Mouse (Mus musculus) CD4-positive helper T cell, adult 2 months (primary cell): ENCODE measurements around the gene Sirt4.

ENCODE experiments used
- DNase-seq: peaks from one replicate; pipeline ENCODE4 v3.0.0-alpha.2; 2012; ENCODE audit warnings: low read depth, missing footprints, low spot score

The Sirt4 gene

DNA sequence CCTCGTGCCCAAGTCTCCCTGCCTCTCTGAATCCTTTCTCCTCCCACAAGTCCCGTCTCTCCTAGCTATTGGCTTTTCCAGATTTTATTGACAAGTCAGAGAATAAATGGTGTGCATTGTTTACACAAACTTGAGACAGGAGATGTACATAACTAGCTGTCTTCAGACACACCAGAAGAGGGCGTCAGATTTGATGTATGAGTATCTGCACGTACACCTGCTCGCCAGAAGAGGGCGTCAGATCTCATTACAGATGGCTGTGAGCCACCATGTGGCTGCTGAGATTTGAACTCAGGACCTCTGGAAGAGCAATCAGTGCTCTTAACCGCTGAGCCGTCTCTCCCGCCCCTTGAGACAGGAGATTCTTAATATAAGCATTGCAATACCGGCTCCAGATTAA, 11.3 kb downstream of the Sirt4 start:
- no peak for DNase-seq

DNA sequence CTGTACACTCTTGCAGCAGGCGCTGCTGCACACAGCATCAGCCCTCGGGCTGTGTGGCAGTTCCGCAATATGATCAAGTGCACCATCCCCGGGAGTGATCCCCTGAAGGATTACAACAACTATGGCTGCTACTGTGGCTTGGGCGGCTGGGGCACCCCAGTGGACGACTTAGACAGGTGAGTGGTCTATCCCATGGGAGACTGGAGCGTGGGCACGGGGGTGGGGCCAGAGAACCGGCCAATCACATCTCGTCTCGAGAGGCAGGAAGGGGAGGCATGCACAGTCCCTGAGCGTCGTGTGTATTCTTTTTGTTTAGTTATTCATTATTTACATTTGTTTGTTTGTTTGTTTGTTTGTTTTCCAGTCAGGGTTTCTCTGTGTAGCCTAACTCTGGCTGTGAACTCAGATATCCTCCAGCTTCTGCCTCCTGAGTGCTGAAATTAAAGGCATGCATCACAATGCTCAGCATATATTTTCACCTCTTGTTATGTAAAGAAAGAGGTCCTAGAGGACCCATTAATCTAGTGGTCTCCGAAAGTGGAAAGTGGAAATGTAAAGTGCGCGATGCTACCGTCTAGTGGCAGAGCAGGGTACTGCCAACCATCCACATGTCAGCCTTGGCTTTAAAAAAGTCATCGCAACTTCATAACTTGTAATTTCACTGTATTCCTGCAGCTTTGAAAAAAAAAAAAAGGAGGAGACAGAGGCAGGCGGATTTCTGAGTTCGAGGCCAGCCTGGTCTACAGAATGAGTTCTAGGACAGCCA, 13.6 kb downstream of the Sirt4 start:
- peak; percentile 54 for DNase-seq

DNA sequence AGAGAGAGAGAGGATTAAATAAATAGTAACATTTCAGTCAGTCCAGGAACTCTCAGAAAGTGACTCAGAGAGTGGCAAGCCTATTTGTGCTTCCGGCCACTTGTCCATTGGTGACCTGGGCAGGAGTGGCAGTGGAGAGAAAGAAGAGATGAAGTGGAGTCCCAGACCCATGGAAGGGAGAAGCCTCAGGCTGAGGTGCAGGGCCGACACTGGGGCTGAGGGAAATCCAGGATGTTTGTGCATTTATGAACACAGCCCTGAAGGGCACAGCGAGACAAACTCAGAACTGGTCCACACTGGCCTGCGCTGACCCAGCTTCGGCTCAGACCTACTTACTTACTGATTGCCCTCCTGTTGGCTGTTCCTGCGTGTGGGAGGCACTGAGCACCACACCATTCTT, 14.7 kb downstream of the Sirt4 start:
- no peak for DNase-seq

DNA sequence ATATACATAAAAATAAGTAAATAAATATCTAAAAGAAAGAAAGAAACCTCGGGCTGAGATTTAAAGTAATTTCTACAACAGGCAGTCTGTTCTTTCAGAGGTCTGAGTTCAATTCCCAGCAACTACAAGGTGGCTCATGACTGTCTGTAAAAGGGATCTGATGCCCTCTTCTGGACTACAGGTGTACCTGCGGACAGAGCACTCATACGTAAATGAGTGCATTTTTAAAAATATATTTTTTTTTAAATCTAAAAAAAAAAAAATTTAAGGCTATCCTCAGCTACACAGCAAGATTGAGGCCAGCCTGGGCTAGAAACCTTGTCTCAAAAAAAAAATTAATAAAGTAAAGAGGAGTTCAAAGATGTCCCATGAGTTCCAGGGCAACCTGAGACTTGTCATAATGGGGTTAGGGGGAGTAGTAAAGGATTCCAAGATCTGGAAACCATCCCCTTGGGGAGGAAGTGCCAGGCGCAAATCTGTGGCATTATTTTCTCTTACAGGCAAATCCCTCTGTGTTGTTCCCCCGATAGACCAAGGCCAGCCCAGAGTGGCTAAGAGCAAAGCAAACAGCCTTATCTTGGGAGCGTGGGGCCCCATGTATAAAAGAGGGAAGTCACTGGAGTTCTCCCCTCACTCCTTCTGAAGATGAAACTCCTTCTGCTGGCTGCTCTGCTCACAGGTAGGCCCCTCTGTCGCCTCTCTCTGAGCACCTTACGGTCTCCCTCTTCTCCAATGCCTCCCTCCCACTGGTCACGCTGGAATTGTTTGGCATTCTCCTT, 18.7 kb downstream of the Sirt4 start, which contains the start of gene Pla2g1b:
TSS of gene Pla2g1b (plus strand) at position 621 of the 779 bp plus-strand sequence.
- no peak for DNase-seq

DNA sequence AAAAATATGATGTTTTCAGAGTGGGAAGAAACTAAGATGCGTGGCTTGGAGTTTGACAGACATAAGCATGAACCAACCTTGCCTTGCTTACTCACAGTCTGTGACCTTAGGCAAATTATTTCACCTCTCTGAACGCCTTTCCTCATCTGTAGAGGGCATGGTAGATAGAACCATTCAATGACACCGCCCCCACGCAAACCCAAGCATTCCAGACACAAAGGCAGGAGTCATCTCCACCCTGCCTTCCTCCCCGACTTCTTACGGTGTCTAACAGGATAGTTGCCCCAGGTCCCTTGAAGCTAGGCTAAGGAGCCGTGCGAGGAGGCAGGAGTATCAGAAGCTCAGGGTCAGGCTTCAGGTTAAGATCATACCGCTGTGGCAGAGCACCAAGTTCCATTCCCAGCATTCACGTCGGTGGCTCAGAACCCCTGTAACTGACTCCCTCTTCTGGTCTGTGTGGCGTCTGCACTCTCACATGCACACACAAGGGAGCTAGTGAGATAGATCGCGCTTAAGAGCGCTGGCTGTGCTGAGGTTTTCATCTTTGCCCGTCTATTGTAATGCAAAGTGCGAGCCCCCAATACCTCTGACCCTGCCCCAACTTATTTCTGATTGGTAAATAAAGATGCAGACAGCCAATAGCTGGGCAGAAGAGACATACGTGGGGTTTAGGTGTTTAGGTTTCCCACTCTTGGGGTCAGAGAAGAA, 20.0 kb downstream of the Sirt4 start:
- DNase-seq = no peak

DNA sequence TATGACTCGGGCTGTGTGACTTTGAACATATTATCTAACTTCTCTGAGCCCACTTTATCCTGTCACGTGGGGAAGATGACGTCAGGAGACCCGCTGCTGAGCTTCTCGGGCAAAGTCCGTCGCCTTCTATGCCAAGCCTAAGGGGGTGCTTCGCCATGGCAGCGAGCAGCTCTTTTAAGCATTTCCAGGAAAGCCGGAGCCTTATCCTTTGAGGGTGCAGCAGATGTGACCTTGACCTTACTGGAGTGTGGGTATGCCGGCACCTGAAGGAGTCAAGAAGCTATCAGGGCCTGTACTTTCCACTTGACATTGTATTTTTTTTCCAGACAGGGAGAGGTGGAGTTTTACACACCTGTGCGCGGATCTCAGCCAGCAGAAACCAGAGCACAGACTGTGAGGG, 25.6 kb downstream of the Sirt4 start:
- DNase-seq = no peak

DNA sequence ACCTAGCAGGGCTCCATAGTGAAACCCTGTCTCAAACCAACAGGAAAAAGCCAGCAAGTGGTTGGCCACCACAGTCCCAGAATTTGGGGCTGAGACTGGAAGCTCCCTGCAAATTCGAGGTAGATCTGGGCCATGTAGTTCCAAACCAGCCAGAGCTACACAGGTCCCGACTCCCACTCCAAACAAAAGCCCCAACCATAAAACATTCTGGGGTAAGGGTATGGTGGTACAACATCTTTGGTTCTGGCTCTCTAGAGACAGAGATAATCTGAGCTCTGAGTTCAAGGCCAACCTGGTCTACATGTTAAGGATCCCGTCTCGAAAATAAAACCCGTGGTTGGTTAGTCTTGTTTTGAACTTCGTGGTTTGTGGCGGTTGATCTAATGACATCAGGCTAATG, 28.7 kb downstream of the Sirt4 start:
- DNase-seq = no peak

DNA sequence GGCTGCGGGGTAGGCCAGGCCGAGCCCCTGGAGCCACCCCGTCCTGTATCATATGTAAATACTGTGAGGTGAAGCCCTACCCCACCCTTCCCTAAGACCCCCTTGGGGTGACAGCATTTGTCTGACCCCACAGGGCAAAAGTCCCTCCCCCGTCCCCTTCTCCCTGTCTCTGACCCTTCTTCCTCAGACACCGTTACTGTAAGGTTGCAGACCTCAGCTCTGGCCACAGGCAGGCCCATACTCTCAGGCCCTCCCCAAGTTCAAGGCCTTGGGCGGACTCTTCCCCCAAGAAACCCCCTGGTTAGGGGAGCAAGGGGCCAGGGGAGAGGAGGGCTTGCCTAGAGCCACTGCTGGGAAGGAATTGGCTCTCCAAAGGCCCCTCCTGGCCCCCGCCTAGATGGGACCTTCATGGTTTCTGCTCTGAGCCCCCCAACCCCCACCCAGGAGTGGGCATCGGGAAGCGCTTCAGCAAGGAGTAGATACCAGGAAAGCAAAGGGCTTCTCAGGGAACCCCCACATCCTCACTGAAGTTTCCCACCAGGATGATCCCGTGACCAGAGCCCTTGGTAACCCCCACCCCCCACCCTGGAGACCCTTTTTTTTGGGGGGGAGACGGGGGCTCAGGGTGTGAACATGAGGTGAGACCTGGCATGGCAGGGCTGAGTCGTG, 30.0 kb downstream of the Sirt4 start:
- no peak for DNase-seq

DNA sequence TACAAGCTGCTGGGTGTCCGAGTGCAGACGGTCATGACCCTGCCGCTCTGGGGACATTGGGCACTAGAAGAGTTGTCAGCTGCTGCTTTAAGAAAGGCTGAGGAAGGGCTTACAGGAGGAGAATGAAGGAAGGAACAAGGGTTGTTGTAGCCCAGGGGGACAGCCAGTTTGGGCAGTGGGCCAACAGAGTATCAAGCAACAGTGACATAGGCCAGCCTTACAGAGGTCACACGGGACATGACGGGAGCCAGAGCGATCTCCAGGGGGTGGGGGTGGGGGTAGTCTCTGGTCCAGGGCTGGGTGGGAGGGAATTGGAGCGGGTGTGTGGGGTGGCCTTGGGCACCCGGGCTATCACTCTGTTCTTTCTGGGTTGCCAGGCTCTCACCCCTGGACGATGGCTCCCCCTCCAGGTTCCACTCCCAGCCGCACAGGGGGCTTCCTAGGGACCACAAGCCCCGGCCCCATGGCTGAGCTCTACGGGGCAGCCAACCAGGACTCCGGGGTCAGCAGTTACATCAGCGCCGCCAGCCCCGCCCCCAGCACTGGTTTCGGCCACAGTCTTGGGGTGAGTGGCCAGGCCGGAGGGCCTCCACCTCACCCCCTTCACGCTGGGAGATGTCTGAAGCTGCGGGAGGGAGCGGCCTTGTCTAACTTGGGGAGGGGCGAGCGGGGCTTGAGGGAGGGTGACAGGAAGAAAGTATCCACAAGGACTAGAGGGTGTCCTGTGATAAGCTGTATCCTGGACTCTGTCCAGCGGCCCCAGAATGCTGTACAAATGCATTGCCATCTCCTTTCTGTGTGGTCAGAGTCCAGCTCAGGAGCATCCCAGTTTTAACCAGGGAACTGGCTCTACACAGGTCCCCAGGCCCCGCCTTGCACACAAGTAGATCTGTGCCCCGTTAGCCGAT, 33.9 kb downstream of the Sirt4 start:
- DNase-seq = no peak

DNA sequence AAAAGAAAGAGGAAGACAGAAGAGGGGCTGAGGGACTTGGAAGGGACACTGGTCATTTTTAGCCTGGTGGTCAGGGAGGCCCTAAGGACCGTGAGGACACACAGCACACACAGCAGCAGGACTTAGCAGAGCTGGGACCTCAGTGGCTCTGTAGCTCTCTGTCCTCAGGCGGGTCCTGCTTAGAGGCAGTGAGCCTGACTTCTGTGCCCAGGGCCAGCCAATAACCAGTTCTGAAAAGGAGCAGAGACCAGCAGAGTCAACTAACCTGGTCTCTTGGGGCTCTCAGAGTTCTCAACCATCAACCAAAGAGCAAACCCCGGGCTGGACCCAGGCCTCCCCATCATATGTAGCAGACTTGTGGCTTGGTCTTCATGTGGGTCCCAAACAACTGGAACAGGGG, 35.3 kb downstream of the Sirt4 start:
- DNase-seq = no peak

DNA sequence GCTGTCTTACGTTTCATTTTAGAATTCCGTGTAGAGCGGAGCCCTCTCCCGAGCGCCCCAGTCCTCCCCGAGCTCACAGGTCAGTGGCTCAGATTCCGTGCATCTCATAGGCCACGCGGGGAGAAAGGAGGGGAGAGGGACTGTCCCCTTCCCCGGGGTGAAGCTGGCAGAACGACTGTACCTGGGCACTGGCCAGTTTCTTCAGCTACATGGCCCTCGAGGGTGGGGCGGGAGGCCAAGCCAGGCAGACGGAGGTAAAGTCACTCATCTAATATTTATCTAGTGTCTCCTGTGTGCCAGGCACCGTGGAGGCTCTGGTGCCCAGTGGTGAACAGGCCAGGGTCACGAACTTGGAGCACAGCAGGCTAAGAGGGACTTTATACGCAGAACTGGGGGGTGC, 37.4 kb downstream of the Sirt4 start:
- DNase-seq = no peak

DNA sequence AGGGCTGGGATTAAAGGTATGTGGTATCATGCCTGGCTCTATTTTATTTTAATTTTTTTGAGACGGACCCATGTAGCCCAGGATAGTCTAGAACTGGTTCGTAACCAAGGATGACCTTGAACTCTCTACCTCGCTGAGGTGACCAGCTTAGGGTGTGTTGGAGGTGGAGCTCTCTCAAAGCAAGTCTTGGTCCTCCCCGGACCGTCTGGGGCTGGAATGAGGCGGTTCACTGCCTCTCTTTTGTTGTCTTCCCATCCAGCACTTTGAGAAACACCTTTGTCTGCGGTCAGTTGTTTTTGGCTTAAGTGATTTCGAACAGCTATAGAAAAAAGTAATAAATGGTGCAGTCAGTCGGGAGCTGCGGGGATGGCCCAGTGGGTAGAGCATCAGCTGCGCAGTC, 40.4 kb downstream of the Sirt4 start:
- no peak for DNase-seq

DNA sequence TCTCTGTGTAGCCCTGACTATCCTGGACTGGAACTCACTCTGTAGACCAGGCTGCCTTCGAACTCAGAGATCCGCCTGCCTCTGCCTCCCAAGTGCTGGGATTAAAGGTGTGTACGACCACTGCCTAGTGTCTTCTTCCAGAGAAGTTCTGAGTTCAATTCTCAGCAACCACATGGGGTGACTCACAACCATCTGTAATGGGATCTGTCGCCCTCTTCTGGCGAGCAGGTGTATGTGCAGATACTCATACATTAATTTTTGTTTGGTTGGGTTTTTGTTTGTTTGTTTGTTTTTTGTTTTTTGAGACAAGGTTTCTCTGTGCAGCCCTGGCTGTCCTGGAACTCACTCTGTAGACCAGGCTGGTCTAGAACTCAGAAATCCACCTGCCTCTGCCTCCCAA, 41.9 kb downstream of the Sirt4 start:
- DNase-seq = peak; percentile 34

DNA sequence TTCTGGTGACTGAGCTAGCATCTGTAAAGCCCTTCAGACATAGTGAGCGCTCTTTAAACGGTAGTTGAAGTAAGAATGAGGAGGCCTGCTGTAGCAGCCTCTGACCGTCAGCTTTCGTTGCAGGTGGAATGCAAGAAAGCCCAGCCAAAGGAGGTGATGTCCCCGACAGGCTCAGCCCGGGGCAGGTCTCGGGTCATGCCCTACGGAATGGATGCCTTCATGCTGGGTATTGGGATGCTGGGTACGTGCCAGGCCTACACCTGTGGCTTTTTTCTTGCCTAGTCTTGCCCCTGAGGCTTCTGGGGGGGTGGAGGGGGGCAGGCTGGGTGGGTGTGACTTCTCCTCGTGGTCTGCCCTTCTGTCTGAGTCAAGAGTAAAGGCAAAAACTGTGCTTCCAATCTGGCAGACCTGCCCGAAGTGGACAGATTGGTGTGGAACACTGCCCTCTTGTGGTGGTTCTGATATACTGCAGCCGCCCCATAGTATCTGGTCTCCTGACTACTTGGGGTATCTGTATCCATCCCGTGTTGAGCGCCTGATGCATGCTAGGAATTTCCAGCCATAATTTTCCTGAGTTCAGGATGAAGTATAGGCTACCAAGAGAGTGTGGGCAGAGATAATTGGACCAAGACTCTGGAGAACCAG, 43.2 kb downstream of the Sirt4 start:
- DNase-seq = peak; percentile 69

DNA sequence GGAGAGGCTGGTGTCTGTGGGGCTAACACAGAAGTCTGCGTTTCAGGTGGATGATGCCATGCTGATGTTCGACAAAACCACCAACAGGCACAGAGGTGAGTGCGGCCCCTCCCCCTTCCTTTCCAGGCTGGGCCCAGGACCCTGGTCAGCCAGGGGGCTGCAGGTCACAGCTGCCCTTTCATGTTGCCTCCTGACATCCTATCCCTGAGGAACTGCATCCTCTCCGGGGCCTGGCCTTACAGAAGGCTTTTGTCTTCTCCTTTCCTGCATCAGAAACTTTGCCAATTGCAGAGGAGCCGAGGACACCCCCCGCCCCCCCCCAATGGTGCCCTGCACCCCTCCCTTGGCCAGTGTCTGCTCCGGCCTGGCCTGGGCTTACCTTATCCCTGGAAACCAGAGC, 45.9 kb downstream of the Sirt4 start:
- no peak for DNase-seq

DNA sequence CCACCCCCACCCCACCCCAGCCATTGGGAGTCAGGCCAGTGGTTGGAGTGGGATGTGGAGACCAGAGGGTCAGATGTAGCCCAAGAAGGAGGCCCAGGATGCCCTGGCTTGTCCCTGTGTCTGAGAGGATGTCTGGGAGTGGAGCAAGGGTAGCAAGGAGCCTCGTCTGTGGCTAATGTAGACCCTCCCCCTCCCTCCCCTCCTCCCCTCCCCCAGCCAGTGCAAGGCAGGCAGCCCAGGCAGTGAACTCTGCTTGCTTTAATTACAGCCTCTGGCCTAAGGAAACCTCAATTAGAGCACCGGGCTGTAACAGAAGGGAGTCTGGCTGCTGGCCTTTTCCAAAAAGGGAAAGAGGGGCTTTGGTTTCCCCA, 46.6 kb downstream of the Sirt4 start:
- DNase-seq = no peak

DNA sequence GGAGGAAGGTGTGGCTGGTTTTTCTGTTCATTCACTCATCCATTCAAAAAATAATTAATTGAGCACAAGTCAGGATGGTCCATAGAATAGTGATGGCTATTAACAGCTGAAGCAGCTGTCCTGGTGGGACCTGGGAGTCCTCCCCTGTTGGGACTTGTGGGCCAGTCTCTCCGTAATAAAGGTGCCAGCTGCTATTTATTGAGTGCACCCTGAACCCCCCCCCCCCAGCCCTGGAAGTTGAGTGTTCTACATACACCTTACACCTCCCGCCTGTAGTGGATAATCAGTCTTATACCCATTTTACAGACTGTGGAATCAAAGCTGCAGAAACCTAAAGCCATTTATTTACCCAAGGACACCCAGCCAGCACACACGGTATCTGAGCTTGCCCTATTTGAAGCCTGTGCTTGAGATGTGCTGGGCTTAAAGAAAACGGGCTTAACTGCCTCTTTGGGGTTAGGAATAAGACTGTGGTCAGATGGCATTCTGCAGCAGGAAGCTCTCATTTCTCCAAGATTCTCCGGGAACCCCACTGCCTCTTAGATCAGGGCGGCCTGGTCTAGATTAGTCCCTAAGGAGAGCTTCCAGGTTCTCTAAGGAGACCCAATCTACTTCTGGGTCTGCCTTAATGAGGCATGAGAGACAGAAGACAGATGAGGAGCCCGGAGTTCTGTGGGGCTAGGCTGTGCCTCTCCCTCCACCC, 47.1 kb downstream of the Sirt4 start:
- no peak for DNase-seq

DNA sequence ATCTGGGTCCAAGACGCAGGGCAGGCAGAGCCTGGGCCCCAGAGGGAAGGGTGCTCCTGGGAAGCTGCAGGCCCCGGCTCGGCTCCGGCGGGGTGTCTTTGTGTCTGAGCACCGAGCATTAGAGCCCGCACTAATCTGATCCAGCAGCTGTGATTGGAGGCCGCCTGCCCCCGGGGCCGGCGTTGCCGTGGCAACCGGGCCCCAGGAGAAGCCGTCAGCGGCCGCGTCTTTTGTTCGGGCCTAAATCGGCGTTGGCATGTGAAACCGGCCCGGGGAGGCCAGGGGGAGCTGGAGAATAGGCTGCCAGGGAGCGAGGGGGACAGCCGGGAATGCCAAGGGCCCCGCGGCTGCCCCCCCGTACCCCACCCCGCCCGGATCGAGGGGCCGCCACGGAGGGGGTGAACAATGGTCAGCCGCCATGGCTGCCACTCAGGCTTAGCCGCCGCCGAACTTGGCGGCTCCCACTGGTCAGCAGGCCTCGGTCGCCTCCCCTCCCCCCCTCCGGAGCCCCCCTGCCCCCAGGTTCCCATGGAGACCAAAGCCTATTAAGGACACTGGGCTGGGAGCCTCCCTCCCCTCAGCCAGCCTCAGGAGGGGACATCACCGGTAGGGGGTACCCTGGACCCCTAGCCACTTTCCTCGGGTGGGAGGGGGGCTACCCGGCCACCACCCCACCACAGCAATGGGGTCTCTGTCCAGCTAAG, 48.0 kb downstream of the Sirt4 start:
- DNase-seq = no peak

DNA sequence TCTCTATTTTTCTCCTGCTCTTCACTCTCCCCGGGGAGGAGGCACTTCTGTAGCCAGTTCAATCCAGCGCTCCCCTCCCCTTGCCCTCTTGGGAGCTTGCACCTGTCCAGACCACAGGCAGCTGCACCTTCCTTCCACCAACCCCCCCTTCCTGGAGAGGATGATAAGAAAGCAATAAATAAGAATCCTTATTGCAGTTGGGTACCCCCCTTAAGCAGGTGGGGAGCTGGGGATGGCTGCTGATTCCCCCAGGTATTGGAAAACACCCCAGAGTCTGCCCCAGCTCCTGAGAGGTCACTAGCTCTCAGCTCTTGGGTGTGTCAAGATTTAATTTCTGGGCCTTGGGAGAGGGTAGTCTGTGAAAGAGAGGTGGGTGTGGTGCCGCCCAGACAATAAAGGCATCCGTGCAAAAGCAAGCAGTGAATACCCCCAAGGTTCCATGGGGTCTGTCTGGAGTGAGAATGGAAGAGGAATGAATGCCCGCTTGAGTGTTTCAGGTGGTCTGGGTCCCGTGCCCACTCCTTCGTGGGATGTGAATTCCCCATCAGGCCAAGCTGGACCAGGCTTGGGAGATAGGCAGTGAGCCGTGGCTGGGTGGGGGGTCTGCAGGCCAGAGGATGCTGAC, 48.7 kb downstream of the Sirt4 start:
- DNase-seq = no peak
